Mouse (Mus musculus) bone marrow, adult 2 months (tissue): Measurements from ENCODE around the gene Lrrc8a.

ENCODE experiments used
- CTCF ChIP-seq: fragments of 200-500 bp; IDR thresholded peaks from 2 replicates; pipeline ENCODE4 v1.5.1; 2011; ENCODE audit warnings: low read length, control low read depth; ENCODE audit not compliant: control insufficient read depth, insufficient read depth
- POLR2A ChIP-seq: fragments of 200-500 bp; IDR thresholded peaks from 2 replicates; pipeline ENCODE4 v1.6.1; 2011; ENCODE audit warnings: low read depth, mild to moderate bottlenecking, control low read depth, low read length, borderline replicate concordance; ENCODE audit not compliant: control insufficient read depth

DNA sequence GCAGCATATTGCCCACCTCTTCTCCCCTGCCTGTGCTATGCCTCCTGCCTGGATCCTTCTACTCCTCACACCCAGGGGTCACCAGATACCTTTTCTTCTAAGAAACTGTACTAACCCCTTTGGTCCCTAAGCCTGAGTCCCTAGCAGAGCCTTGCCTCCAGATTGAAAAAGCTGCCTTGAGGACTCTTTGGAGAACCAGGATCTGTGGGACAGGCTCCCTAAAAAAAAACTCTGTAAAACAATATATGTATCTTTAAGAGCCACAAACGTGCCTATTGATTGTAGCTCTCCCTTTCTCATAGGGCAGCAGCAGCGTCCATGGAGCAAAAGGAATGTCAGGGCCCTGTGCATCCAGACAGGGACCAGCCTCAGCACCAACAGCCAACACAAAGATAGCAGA, 2.8 kb downstream of the Lrrc8a start, which contains the start of gene Gm28035:
- no peak for TF ChIP-seq CTCF
- no peak for TF ChIP-seq POLR2A
